Mouse (Mus musculus) lung, adult 18-20 months (tissue): Measurements from ENCODE around the gene P2ry14.
"Not testable (repeated sequence)": the region's sequence is repeated elsewhere in the genome, so short reads cannot be mapped to it uniquely, and the experiment has no call there.

Experiments used
- DNase-seq, 2 experiments: peaks; one replicate each; pipeline ENCODE4 v3.0.0; 2022; ENCODE audit warnings: mixed read lengths in 2 of 2

P2ry14 gene

DNA sequence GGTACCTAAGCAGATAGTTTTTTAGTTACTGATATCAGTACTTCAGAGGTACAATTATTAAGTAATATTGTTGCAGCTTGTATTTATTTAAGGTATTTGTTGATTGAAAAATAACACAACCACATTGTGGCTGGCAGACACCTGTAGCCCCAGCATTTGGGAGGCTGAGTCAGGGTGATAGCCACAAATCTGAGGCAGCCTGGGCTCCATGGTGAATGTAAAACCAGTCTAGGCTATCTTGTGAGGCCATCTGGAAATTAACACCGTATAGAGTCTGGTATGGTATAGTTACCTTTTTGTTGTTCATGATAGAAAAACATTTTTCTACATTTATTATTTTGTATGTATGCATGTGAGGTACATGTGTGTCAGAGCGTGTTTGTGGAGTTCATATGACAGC lies 51.3 kb downstream of the P2ry14 start:
- no peak for DNase-seq

DNA sequence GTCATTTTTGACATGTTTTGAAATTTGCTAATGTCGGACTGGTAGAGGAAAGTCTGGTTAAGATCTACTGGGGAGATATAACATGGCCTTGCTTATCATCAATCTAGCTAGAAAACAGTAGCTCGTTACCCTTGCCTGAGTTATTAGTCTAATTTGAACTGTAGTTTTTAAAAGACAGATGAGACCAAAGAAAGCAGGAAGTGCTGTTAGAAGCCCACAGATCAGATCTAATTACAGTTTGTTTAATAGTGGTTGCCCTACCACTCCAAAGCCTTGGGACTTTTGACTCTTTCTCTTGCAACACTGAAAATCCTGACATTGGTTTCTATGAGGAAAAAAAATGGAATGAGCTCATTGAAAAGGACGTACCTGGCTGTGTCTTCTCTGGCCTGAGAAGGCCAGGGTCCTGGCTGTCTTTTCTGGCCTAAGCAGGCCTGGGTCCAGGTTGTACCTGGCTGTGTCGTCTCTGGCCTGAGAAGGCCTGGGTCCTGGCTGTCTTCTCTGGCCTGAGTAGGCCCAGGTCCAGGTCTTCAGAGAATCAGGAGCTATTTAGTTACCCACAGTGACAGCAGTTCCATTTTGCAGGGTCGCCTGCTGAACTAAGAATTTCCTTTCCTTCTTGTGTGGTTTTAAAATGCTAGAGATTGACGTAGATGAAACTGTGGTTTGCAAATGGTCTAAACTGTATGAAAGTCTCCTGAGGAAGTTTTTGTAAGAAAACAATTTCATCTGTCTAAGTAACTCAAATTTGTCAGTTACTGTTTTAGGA lies 52.0 kb downstream of the P2ry14 start, which contains the start of gene Gpr171:
TSS of gene Gpr171 (minus strand) at position 604 of the 769 bp plus-strand sequence.
- DNase-seq, result no peak

DNA sequence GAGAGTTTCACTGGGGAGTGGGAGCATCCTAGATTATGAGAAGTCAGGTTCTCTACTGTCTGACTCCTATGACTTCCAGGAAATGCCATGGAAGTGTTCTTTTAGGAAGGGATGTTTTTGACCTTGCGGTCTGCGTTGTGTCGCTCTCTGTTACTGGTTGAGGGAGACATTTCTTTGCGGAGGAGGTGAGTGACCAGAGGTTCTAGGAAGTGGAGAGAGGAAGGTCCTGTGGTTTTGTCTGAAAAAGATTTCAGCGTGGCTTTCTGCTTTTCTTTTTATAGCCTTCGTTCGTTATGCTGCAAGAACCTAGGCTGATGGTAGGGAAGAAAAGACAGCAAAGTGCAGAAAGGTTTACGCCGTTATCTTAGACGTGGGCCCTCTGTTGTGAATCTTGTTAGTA lies 54.9 kb downstream of the P2ry14 start:
- DNase-seq, result peak in 1 of 2 experiments; percentile 28

DNA sequence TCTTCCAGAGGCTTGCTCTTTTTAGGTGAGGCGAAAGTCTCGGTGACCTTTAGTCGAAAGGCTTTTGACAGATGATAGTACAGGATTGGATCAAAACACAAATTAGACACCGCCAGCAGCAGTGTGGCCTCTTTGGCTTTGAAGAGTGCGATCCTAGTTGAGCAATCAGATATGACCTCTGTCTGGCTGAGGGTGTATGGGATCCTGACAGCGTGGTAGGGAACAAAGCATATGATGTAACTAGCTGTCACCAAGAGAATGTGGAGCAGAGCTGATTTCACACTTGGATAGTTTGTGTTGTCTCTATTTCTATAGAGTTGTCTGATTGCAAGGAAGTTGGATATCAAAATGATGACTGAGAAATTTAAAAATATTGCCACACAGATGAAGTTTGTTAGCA lies 56.0 kb downstream of the P2ry14 start:
- peak in 1 of 2 experiments; percentile 16 for DNase-seq

GRCm38 (mm10) chr3:59092702-59093101 lies 60.7 kb downstream of the P2ry14 start:
- DNase-seq, result no peak

DNA sequence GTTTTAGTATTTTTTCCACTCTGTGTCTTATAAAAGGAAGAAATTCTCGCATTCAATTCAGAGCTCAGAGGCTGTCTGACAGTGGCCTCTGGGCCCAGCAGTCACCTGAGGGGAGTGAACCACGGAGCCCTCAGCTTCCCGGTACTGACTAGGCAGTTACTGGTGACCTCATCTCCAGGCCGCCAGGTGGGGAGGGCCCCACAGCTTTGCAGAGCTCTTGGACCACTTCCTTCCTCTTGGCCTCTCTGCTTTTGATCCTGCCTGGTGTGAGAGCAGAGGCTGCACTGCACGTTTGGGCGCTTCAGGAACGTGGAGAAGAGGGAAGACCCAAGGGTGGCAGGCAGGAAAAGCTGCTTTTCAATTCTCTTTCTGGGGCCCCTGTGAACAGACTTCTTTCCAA lies 72.5 kb downstream of the P2ry14 start:
- peak; percentile 37 to 49 for DNase-seq

DNA sequence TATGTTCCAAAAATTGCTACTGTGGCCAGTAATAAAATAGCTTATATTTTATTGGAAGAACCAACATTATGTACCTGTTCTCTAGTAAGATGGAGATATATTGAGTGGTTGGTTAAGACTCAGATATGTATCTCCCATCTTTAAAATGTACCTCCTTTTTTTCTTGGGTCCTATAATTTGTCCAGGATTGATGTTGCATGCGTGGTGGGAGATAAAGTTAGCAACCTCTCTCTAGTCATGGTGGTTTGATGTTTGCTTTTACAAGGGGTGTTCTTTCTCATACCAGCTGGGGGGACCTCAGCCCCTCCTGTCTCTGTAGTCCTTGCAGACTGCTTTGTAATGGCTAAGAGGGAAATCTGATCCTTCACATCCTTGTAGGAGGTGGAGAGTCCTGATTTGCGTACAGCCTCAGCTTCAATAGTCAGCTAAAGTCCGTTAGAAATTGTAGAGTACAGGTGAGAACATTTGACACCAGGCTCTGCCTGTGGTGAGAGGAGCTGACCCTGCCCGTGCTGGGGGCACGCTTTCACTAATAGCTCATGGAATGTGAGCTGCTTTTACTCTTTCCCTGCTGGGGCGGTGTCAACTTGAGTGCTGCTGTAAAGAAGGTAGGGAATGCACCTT lies 73.0 kb downstream of the P2ry14 start:
- no peak for DNase-seq

DNA sequence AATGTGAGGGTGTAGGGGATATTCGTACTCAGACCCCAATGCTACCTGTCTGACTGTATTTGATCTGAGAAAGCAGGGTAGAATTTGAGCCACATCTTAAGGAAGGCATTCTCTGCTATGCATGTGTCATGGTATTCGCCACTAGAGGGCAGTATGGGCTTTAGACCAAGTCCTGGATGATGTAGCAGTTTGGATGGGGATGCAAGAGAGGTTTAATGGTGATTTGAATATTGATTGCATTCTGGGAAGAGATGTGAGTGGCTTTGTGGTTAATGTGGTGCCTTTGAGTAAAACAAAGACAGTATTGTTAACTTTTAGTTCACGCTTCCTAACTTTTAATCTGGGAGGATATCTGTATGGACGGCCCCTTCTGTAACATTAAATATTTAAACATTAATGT lies 74.1 kb downstream of the P2ry14 start:
- peak in 1 of 2 experiments; percentile 50 for DNase-seq

- no peak for DNase-seq
Observed at GRCm38 (mm10) chr3:59078585-59078984, 74.8 kb downstream of the P2ry14 start.

GRCm38 (mm10) chr3:59077278-59077677 lies 76.1 kb downstream of the P2ry14 start:
- DNase-seq, result no peak

- DNase-seq, result not testable (repeated sequence)
Observed at GRCm38 (mm10) chr3:59069071-59069470, 84.3 kb downstream of the P2ry14 start.

GRCm38 (mm10) chr3:59066558-59067294 lies 86.7 kb downstream of the P2ry14 start:
- DNase-seq, result no peak

GRCm38 (mm10) chr3:59065937-59066336 lies 87.5 kb downstream of the P2ry14 start:
- no peak for DNase-seq
